Mouse (Mus musculus) spleen, adult 18-20 months (tissue): ENCODE measurements around the gene Olfr478.
"Not testable (repeated sequence)": the region's sequence is repeated elsewhere in the genome, so short reads cannot be mapped to it uniquely, and the experiment has no call there.

ENCODE experiments used
- DNase-seq, 2 experiments: peaks; one replicate each; pipeline ENCODE4 v3.0.0; 2022; ENCODE audit warnings: mixed read lengths in 2 of 2

Gene Olfr478

GRCm38 (mm10) chr7:108033889-108034288 lies at the start of gene Olfr478:
TSS of gene Olfr478 (minus strand) at chr7:108033989.
- DNase-seq = no peak

DNA sequence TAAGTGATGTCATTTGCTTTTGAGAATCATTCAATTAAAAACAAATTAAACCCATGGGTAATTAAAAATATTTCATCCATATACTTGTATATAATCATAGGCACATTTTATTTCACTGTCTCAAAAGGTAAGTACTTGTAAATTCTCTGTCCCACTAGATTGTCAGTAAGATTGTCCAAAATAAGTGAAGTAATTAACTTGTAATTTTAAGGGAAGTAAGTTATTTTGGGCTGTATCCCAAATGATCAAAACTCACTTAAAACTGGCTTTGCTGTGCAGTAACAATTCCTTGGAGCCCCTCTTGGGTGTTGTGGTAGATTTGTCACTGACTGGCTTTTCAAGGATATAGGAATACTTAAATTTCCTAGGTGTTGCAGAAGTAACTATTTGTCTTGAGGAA lies 45.8 kb upstream of the Olfr478 start, which contains the start of gene Olfr481:
TSS of gene Olfr481 (plus strand) at position 301 of the 400 bp plus-strand sequence.
- DNase-seq = no peak

- DNase-seq = no peak
Observed at GRCm38 (mm10) chr7:108067246-108067645, 33.5 kb upstream of the Olfr478 start, which contains the start of gene Olfr480. TSS of gene Olfr480 (minus strand) at chr7:108067346.

- no peak for DNase-seq
Observed at GRCm38 (mm10) chr7:108050393-108050792, 16.6 kb upstream of the Olfr478 start, which contains the start of gene Olfr479. TSS of gene Olfr479 (plus strand) at chr7:108050693.

- DNase-seq = not testable (repeated sequence)
Observed at GRCm38 (mm10) chr7:108014256-108014655, 19.5 kb downstream of the Olfr478 start.

GRCm38 (mm10) chr7:107986393-107986792 lies 47.4 kb downstream of the Olfr478 start, which contains the start of gene Olfr477:
TSS of gene Olfr477 (plus strand) at chr7:107986693.
- no peak for DNase-seq
